Mouse (Mus musculus): ENCODE measurements around the gene Rfx4.

DNA sequence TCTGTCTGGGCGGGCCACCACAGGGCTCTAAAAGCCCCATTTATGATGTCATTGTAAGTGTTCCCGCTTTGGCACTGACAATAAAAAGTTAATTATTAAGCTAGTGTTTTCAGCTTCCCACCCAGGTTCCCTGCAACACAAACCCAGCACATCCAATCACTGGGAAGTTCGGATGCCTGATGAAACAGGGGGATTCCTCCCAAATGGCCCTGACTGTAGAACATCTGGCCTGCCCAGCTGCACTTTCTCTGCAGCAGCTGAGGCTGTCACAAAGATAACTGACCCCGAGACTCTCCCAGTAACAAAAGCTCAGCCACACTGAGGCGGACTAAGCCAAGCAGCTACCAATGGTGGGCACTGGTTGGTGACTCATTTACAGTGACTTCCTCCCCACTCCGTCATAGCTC lies 130.4 kb downstream of the Rfx4 start:
- no peak for TF ChIP-seq CTCF (conservative IDR thresholded peaks at IDR 0.05; ENCODE audit: low read length)
- TF ChIP-seq NANOG (IDR thresholded peaks at IDR 0.05; ENCODE audit: borderline replicate concordance, low read length) = no peak
- no peak for TF ChIP-seq POU5F1 (IDR thresholded peaks at IDR 0.05; ENCODE audit: borderline replicate concordance, low read length)

Measured in E14TG2a.4 (cell line).